Mouse (Mus musculus): ENCODE data around the gene Ubqln4. TPM values are rescaled to one million over a fixed set of nuclear protein-coding genes. Genes with fewer than 3 reads are reported as not detected.

Gene Ubqln4
- polyA plus RNA-seq, 1 experiment from 2014 or later = 61.6 TPM

DNA sequence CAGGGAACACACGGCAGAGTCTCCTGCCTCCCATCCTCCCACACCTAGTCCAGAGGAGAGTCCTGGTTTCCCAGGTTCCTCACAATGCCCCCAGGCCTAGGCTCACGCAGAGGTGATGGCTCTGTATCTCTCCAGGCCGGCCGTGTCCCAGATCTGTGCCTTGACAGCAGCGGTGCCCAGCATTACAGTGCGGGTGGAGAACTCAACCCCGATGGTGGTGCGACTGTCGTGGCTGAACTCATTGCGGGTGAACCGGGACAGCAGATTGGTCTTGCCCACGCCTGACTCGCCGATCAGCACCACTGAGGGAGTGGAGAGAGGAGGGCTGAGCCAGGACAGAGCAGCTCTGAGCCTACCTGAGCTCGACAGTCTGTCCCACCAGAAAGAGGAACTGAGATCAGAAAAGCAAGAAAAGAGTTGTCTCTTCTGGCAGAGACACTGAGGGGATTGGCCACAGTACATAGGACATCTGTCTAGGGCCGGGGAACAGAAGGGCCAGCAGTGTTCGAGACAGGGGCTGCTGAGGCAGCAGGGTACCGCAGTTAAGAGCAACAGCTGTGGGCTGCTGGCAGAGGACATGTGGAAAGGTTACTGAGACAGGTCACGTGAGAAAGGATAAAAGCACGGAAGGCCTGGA, 8.5 kb upstream of the Ubqln4 start:
- Histone ChIP-seq H3K9ac (no peak overlapping the region), H3K27ac (0 out of 2 replicates have a peak overlapping the region, but pooled peaks have one; percentile 4)

DNA sequence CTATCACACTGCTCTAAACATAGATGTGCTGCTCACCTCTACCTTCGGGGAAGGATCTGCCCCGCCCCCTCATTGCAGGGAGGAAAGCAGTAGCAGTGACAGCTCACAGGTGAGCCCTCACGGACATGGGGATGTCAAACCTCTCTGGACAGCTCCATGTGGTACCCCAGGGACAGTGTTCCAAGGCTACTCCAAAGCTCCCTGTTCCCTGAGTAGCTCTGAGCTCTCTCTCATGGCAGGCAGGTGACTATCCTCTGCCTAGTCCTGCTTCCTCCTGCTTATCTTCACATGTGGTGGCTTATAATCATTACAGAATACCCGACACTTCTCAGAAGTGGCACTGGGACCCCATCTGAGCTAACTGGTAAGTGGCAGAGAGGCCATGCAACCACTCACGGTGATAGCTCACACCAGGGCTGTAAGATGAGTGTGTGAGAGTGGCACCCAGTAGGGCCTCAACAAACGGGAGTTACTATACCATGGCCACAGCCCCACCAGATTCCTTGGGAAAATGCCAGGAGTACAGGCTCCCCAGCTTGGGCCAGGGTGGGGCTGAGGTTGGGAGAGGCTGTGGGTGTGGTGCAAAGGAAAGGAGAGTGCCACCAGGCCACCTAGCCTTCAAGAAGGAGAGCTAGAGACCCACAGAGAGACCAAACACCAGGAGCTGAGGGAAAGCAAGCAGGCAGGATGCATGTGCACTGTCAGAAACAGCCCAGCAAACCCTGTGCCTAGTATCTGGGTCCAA, 6.7 kb upstream of the Ubqln4 start:
- Histone ChIP-seq H3K4me3 (no peak overlapping the region), H3K27me3 (replicated peaks) (no peaks in the 10 kb centered on the region), H3K27ac (no peak overlapping the region), H3K4me2 (replicated peaks) (no peak overlapping the region), H3K4me1 (peaks cover 12% of the 10 kb centered on the region), H3K36me3 (no peaks in the 10 kb centered on the region), H3K9ac (no peak overlapping the region), H3K9me3 (no peaks in the 10 kb centered on the region)
- ATAC-seq (ENCODE audit: low FRiP score, low read depth) = no peak
- 82% methylated on average over 6 of the region's 6 CpGs for WGBS

More for the DNA sequence above, 8.5 kb upstream of the Ubqln4 start:
- Histone ChIP-seq H3K27me3 (replicated peaks) (no peaks in the 10 kb centered on the region), H3K4me2 (replicated peaks) (no peak overlapping the region), H3K9me3 (no peaks in the 10 kb centered on the region), H3K4me3 (no peak overlapping the region), H3K4me1 (peaks cover 22% of the 10 kb centered on the region), H3K36me3 (peaks cover 9% of the 10 kb centered on the region)
- ATAC-seq (ENCODE audit: low FRiP score, low read depth) = no peak
- 69% methylated on average over 20 of the region's 20 CpGs for WGBS

DNA sequence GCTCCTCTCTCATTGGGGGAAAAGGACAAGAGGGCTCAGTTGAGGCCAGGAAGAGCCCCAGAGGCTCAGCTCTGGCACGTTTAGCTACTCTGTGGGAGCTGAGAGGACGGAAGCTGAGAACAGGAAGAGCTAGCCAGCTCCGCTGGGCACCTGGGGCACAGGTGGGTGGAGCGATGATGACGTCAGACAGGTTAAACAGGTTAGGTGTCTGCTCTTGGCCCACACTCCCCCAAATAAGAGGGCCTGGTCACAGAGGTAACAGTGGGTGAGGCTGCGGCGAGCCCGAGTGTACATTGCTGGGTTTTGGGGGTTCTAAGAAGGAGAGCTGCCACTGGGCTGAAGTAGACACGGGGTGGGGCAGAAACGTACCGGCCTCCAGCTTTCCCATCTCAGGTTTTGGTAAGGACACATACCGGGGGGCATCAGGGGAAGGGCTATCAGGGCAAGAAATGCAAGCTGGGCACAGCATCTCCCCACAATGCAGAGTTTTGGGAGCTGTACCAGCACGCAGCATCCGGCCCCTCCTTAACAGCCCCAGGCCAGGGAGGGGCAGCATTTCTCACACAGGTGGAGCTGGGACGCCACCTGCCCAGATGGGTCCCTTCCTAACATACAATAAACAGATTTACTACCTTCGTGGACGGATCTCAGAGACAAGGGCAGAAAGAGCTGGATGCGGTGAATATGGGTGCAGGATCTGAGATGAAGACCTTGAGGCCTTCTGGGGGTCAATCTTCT, 5.2 kb upstream of the Ubqln4 start, which contains the start of gene Rab25:
TSS of gene Rab25 (minus strand) at position 121 of the 738 bp plus-strand sequence.
- 55% methylated on average over 18 of the region's 18 CpGs for WGBS
- Histone ChIP-seq H3K27ac (no peak within 1 kb of the TSS), H3K36me3 (no peaks in the 10 kb centered on the region), H3K9ac (no peak within 1 kb of the TSS), H3K9me3 (no peaks in the 10 kb centered on the region), H3K4me1 (peaks cover 14% of the 10 kb centered on the region), H3K4me2 (replicated peaks) (no peak within 1 kb of the TSS), H3K4me3 (no peak within 1 kb of the TSS), H3K27me3 (replicated peaks) (no peaks in the 10 kb centered on the region)
- no peak for ATAC-seq (ENCODE audit: low FRiP score, low read depth)

DNA sequence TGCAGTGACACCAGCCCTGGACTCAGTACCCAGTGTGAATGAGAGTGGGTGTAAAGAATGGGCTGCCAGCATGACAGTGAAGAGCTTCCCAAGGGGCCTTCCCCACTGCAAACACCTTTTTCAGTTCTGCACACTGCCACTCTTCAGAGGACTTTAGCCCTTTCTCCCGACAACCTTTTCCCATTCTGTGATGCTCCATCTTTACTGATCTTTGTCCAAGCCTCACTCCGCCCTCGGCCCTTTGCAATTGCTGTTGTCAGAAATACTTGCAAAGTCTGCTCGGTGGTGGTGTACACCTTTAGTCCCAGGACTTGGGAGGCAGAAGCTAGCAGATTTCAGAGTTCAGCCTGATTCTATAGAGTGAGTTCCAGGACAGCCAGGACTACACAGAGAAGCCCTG, 2.0 kb upstream of the Ubqln4 start:
- Histone ChIP-seq H3K27me3 (replicated peaks) (no peaks in the 10 kb centered on the region), H3K4me3 (no peak overlapping the region), H3K27ac (no peak overlapping the region), H3K4me1 (peaks cover 22% of the 10 kb centered on the region), H3K9me3 (no peaks in the 10 kb centered on the region), H3K9ac (peak overlapping the region; percentile 61; the same call in 1 of the 2 replicates), H3K36me3 (peaks cover 11% of the 10 kb centered on the region), H3K4me2 (replicated peaks) (peak overlapping the region; percentile 85)
- 87% methylated on average over 4 of the region's 4 CpGs for WGBS
- ATAC-seq (ENCODE audit: low FRiP score, low read depth) = no peak

DNA sequence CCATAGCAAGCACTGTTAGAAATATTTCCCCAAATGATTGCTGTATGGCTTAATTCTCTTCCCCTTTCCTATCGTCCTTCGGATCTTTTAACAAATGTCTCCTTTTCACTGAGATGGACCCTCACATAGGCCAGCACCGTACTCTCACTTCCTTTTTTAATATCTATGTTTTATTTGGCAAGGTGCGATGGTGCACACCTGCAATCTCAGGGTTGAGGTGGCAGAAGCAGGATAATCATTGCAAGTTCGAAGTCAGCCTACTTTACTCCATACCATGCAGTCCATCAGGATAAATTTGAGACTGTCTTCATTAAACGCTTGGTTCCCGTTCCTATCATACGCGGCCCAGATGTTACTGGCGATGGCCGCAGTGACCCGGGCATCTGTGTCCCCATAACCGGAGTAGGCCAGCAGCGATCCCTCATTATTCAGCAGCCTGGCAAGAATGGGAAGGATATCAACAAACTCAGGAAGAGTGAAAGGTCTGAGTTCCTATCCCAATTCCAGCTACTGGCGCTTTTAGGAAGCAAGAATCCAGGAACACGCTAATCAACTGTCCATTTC, 1.4 kb upstream of the Ubqln4 start:
- Histone ChIP-seq H3K36me3 (peaks cover 17% of the 10 kb centered on the region), H3K9me3 (no peaks in the 10 kb centered on the region), H3K27me3 (replicated peaks) (no peaks in the 10 kb centered on the region), H3K4me2 (replicated peaks) (peak overlapping the region; percentile 85), H3K4me1 (peaks cover 22% of the 10 kb centered on the region), H3K9ac (peak overlapping the region; percentile 61), H3K4me3 (peak overlapping the region; percentile 89), H3K27ac (no peak overlapping the region)
- no peak for ATAC-seq (ENCODE audit: low FRiP score, low read depth)
- WGBS = 25% methylated on average over 16 of the region's 16 CpGs

DNA sequence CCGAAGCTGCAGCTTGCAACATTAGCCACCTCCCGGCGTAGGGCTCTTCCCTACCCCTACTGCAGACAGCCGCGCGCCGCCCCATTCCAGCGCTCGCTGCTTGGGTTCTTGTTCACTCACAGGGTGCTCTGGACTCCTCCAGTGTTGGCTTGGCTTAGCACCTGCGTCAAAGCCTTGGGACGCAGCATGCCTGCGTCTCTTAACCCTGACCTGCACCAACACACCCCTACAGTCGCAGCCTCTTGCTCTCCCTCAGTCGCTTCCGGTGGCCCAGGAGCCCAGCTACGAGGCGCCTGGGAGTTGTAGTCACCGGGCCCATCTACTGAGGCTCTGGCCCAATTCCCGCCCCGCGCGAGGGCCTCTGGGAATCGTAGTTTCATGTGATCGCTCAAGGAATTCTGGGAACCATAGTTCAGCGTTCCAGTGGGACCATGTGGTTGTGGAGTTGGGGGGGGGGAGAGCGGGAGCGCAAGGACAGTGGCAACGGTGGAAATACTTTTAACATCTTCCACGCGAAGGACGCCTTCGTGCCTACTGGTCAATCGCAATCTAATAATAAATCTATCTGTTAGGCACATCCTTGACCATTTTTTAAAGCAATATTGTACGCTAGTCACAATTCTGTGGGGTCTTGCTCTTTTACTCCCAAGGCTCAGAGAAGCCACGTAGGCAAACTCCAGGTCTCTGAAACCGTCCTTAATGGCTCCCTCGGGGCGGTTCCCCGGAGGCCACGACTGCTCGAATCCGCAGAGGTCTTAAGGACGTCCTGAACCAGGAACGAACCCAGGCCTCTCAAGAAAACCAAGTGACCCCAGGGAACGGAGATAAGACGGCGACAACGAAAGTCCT, 658 bp upstream of the Ubqln4 start, which contains the start of gene Lamtor2:
TSS of gene Lamtor2 (minus strand) at position 399 of the 849 bp plus-strand sequence.
- WGBS = under 1% methylated on average over 48 of the region's 48 CpGs
- H3K9me3 ChIP-seq = no peaks in the 10 kb centered on the region
- H3K4me1 ChIP-seq = peaks cover 22% of the 10 kb centered on the region
- ATAC-seq (ENCODE audit: low FRiP score, low read depth) = peak; percentile 94
- H3K4me2 ChIP-seq (replicated peaks) = peak within 1 kb of the TSS; percentile 85
- H3K9ac ChIP-seq = peak within 1 kb of the TSS; percentile 90
- no peaks in the 10 kb centered on the region for H3K27me3 ChIP-seq (replicated peaks)
- peak within 1 kb of the TSS; percentile 89 for H3K4me3 ChIP-seq
- H3K36me3 ChIP-seq = peaks cover 21% of the 10 kb centered on the region
- peak within 1 kb of the TSS; percentile 82 for H3K27ac ChIP-seq

DNA sequence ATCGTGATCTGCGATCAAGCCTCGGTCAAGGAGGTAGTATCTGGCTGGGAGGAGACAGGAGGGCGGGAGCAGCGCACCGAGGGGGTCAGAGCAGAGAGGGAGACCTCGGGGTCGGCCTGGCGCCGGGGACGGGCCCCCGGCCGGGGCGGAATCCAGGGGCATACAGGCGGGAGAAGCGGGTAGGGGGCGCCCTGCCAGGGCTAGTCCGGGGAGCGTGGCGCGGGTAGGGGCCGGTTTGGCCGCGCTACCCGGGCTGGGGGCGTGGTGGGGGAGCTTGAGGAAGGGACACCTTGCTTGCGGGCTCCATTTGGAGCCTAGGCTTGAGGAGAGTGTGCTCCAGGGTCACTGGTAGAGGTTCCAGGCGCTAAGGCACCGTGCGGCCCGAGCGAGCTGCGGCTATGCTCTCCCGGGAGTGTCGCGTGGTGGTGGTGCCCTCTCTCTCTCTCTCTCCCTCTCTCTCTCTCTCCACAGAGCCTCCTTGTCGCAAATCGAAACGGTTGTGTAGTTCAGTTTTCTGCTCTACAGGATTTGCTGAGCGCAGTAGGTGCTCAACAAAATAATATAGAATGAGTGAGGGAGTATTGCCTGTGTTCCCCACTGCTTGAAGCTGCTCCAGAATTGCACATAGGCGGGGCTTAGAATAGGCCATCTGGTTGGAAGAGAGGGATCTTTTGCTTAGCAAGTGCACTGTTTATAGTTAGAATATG, 475 bp downstream of the Ubqln4 start:
- H3K9ac ChIP-seq = peak overlapping the region; percentile 90
- H3K4me3 ChIP-seq = peak overlapping the region; percentile 89
- H3K9me3 ChIP-seq = no peaks in the 10 kb centered on the region
- peak overlapping the region; percentile 82 for H3K27ac ChIP-seq
- H3K36me3 ChIP-seq = peaks cover 32% of the 10 kb centered on the region
- H3K4me2 ChIP-seq (replicated peaks) = peak overlapping the region; percentile 85
- H3K4me1 ChIP-seq = peaks cover 22% of the 10 kb centered on the region
- ATAC-seq (ENCODE audit: low FRiP score, low read depth) = peak; percentile 23
- under 1% methylated on average over 41 of the region's 41 CpGs for WGBS
- H3K27me3 ChIP-seq (replicated peaks) = no peaks in the 10 kb centered on the region

DNA sequence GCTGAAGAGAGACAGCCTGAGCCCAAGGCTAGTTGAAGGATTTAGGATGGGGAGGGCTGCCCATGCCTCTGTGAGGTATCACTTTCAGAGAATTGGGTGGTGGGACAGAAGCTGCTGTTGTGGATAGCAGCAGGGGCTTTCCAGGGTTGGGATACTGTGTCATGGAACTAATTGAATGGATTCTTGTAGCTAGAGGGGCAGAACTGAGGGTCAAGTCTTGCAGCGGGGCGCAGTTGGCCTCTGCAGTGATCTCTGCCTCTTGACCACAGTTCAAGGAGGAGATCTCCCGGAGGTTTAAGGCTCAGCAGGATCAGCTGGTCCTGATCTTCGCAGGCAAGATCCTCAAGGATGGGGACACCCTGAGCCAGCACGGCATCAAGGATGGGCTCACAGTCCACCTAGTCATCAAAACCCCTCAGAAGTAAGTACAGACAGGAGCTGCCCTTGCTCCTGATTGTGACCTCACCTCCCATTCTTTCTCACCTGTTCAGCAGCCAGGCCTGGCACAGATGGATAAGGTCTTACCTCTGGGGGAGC, 1.6 kb downstream of the Ubqln4 start:
- H3K27ac ChIP-seq = no peak overlapping the region
- 87% methylated on average over 5 of the region's 5 CpGs for WGBS
- H3K4me3 ChIP-seq = no peak overlapping the region

DNA sequence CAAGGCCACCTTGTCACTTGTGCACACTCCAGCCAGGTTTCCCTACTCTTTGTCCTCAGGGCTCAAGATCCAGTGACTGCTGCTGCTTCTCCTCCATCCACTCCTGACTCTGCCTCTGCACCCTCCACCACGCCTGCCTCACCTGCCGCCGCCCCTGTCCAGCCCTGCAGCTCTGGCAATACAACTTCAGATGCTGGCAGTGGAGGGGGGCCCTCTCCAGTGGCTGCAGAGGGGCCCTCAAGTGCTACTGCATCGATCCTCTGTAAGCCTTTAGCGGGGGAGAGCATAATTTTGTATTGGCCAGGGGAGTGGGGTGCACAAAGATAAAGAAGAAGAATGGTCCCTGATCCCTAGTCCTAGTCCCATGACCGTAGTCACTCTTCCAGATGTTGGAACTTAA, 2.2 kb downstream of the Ubqln4 start:
- H3K9me3 ChIP-seq = no peaks in the 10 kb centered on the region
- 97% methylated on average over 6 of the region's 6 CpGs for WGBS
- no peak overlapping the region for H3K9ac ChIP-seq
- no peak overlapping the region for H3K27ac ChIP-seq
- H3K27me3 ChIP-seq (replicated peaks) = no peaks in the 10 kb centered on the region
- no peak overlapping the region for H3K4me2 ChIP-seq (replicated peaks)
- peaks cover 22% of the 10 kb centered on the region for H3K4me1 ChIP-seq
- no peak overlapping the region for H3K4me3 ChIP-seq
- H3K36me3 ChIP-seq = peaks cover 49% of the 10 kb centered on the region
- ATAC-seq (ENCODE audit: low FRiP score, low read depth) = no peak

More for the DNA sequence above, 1.6 kb downstream of the Ubqln4 start:
- Histone ChIP-seq H3K4me1 (peaks cover 22% of the 10 kb centered on the region), H3K9ac (peak overlapping the region; percentile 40), H3K36me3 (peaks cover 43% of the 10 kb centered on the region), H3K9me3 (no peaks in the 10 kb centered on the region), H3K27me3 (replicated peaks) (no peaks in the 10 kb centered on the region), H3K4me2 (replicated peaks) (peak overlapping the region; percentile 85)
- no peak for ATAC-seq (ENCODE audit: low FRiP score, low read depth)

DNA sequence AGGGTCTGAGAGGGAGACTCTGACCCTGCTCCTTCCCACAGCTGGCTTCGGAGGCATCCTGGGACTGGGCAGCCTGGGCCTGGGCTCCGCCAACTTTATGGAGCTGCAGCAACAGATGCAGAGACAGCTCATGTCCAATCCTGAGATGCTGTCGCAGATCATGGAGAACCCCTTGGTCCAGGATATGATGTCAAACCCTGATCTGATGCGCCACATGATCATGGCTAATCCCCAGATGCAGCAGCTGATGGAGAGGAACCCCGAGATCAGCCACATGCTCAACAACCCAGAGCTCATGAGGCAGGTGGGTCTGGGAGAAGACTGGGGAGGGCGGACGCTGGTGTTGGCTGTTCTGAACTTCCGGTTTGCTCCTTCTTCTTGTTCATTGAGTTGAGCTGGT, 3.1 kb downstream of the Ubqln4 start:
- Histone ChIP-seq H3K27ac (no peak overlapping the region), H3K36me3 (peaks cover 58% of the 10 kb centered on the region), H3K9me3 (no peaks in the 10 kb centered on the region), H3K4me3 (no peak overlapping the region), H3K27me3 (replicated peaks) (no peaks in the 10 kb centered on the region), H3K4me2 (replicated peaks) (no peak overlapping the region), H3K4me1 (peaks cover 22% of the 10 kb centered on the region), H3K9ac (no peak overlapping the region)
- no peak for ATAC-seq (ENCODE audit: low FRiP score, low read depth)
- 95% methylated on average over 8 of the region's 8 CpGs for WGBS

Data from neural tube, embryonic 12.5 days (tissue).